Mouse (Mus musculus) liver, embryonic 14.5 days (tissue): ENCODE results near the gene Afg1l. TPM values are rescaled to one million over a fixed set of nuclear protein-coding genes. Genes with fewer than 3 reads are reported as not detected.

Experiments
- ATAC-seq: fragments of 200-750 bp; cut with Nextera tagmentation; 2 replicates; pipeline ENCODE4 v1.8.0; 2017; ENCODE audit warnings: moderate number of reproducible peaks, mild to moderate bottlenecking, moderate library complexity; ENCODE audit not compliant: insufficient read depth
- DNase-seq, 3 experiments: peaks; one replicate each; pipeline ENCODE4 v3.0.0-alpha.2; 2012 to 2013; ENCODE audit warnings: low read depth in 3 of 3, low spot score in 3 of 3
- H3K27ac ChIP-seq: fragments of 300-500 bp; sonication (generic); 2 replicates; pipeline ENCODE4 v1.5.1; 2014; ENCODE audit warnings: moderate library complexity, mild to moderate bottlenecking, control low read depth, inconsistent platforms
- H3K27me3 ChIP-seq: fragments of 300-500 bp; sonication (generic); 2 replicates; pipeline ENCODE4 v1.6.1; 2014; ENCODE audit warnings: mild to moderate bottlenecking, low read length, moderate library complexity; ENCODE audit not compliant: control insufficient read depth, insufficient read depth
- H3K36me3 ChIP-seq: fragments of 300-500 bp; sonication (generic); replicated peaks from 2 replicates; pipeline ENCODE4 v1.6.1; 2014; ENCODE audit warnings: low read depth; ENCODE audit not compliant: control insufficient read depth, insufficient read depth
- H3K4me1 ChIP-seq, 2 experiments: fragments of 200-500 bp in 1 of 2; fragments of 300-500 bp in 1 of 2; sonication (generic) in 1 of 2; replicated peaks; 2 replicates each; pipeline ENCODE4 v1.6.1; 2012 to 2014; ENCODE audit warnings: antibody characterized with exemption in 1 of 2, inconsistent platforms in 1 of 2, low read length in 1 of 2; ENCODE audit not compliant: control insufficient read depth in 2 of 2, insufficient read depth in 2 of 2
- H3K4me2 ChIP-seq: fragments of 300-500 bp; sonication (generic); 2 replicates; pipeline ENCODE4 v1.6.1; 2014; ENCODE audit warnings: low read depth, mild to moderate bottlenecking, control low read depth, moderate library complexity
- H3K4me3 ChIP-seq, 2 experiments: fragments of 200-500 bp in 1 of 2; fragments of 300-500 bp in 1 of 2; sonication (generic) in 1 of 2; 2 replicates each; pipeline ENCODE4 v1.5.1; 2012 to 2014; ENCODE audit warnings: low read depth in 2 of 2, low read length in 2 of 2, mild to moderate bottlenecking in 2 of 2, control low read depth in 1 of 2, inconsistent platforms in 1 of 2, moderate library complexity in 1 of 2; ENCODE audit not compliant: insufficient read depth in 1 of 2
- H3K9ac ChIP-seq: fragments of 300-500 bp; sonication (generic); replicated peaks from 2 replicates; pipeline ENCODE4 v1.6.1; 2014; ENCODE audit warnings: mild to moderate bottlenecking, control low read depth, moderate library complexity
- H3K9me3 ChIP-seq: fragments of 300-500 bp; sonication (generic); 2 replicates; pipeline ENCODE4 v1.6.1; 2016; ENCODE audit warnings: low read length, mixed read lengths; ENCODE audit not compliant: control insufficient read depth
- CTCF ChIP-seq: IDR thresholded peaks from 2 replicates; pipeline ENCODE4 v1.5.1; 2016; ENCODE audit warnings: antibody characterized with exemption, low read depth, control low read depth
- EP300 ChIP-seq: IDR thresholded peaks from 2 replicates; pipeline ENCODE4 v1.6.1; 2016; ENCODE audit warnings: antibody characterized with exemption, low read depth
- WGBS: fragments of 180-500 bp; shearing (Covaris S2); extraction: QIAGEN DNeasy Blood & Tissue Kit; methylation state at CpG from one replicate; pipeline ENCODE4 v1.1.7; 2014; ENCODE audit not compliant: insufficient replicate concordance; 5-methylcytosine and 5-hydroxymethylcytosine counted together
- polyA plus RNA-seq, 2 experiments: library from polyadenylated mRNA; depleted of rRNA in 1 of 2; stranded (reverse) in 1 of 2; unstranded in 1 of 2; fragments of >200 nt; fragmentation: Nextera tagmentation in 1 of 2; extraction: Ambion mirVana in 1 of 2; gene quantifications; 2 replicates each; pipeline versions ENCODE4 v1.2.1 to v1.2.3; 2012 to 2014

The Afg1l gene
- polyA plus RNA-seq, 2 experiments, result 1.8 to 2.2 TPM

GRCm38 (mm10) chr10:42518363-42518762 is 40.0 kb upstream of the Afg1l start:
- TF ChIP-seq CTCF (no peak), EP300 (peak; percentile 80)
- Histone ChIP-seq H3K4me2 (peak overlapping the region; percentile 48), H3K9ac (peak overlapping the region; percentile 52), H3K4me3 (no peak overlapping the region), H3K27me3 (no peaks in the 10 kb centered on the region), H3K27ac (peak overlapping the region; percentile 56), H3K4me1 (peaks cover 56% of the 10 kb centered on the region in 2 experiments), H3K9me3 (no peaks in the 10 kb centered on the region), H3K36me3 (peaks cover 5% of the 10 kb centered on the region)
- DNase-seq (no peak), ATAC-seq (peak; percentile 78)
- 14% methylated on average over 8 of the region's 8 CpGs for WGBS

GRCm38 (mm10) chr10:42514125-42514524 is 35.8 kb upstream of the Afg1l start:
- Histone ChIP-seq H3K27ac (no peak overlapping the region), H3K36me3 (peaks cover 7% of the 10 kb centered on the region), H3K9me3 (no peaks in the 10 kb centered on the region), H3K27me3 (no peaks in the 10 kb centered on the region), H3K4me2 (no peak overlapping the region), H3K9ac (no peak overlapping the region; the same call in 1 of the 2 replicates), H3K4me1 (peaks cover 58 to 64% of the 10 kb centered on the region in 2 experiments), H3K4me3 (no peak overlapping the region)
- DNase-seq (no peak), ATAC-seq (no peak)
- no peak for TF ChIP-seq EP300
- TF ChIP-seq CTCF, result peak; percentile 51

- H3K36me3 ChIP-seq, result peaks cover 19% of the 10 kb centered on the region
- DNase-seq (peak; percentile 69 to 77 (median 75)), ATAC-seq (peak; percentile 91)
- H3K4me1 ChIP-seq, result peaks cover 38 to 46% of the 10 kb centered on the region in 2 experiments
- H3K4me2 ChIP-seq, result peak overlapping the region; percentile 67
- H3K27me3 ChIP-seq, result no peaks in the 10 kb centered on the region
- H3K9ac ChIP-seq, result peak overlapping the region; percentile 21; the same call in 1 of the 2 replicates
- TF ChIP-seq EP300 (peak; percentile 63), CTCF (no peak)
- H3K4me3 ChIP-seq, result 0 out of 4 replicates have a peak overlapping the region, but pooled peaks of 1 of the 2 experiments have one; percentile 14
- H3K9me3 ChIP-seq, result no peaks in the 10 kb centered on the region
- peak overlapping the region; percentile 87 for H3K27ac ChIP-seq
- WGBS, result 13% methylated on average over 6 of the region's 6 CpGs
These were observed 33.1 kb upstream of the Afg1l start for GRCm38 (mm10) chr10:42511184-42512135.

GRCm38 (mm10) chr10:42510141-42510540 is 31.8 kb upstream of the Afg1l start:
- H3K36me3 ChIP-seq, result peaks cover 21% of the 10 kb centered on the region
- DNase-seq (no peak), ATAC-seq (no peak)
- WGBS, result 60% methylated on average over 6 of the region's 6 CpGs
- no peak overlapping the region for H3K4me2 ChIP-seq
- peak overlapping the region; percentile 87; the same call in 1 of the 2 replicates for H3K27ac ChIP-seq
- H3K9ac ChIP-seq, result no peak overlapping the region
- no peaks in the 10 kb centered on the region for H3K27me3 ChIP-seq
- H3K9me3 ChIP-seq, result no peaks in the 10 kb centered on the region
- TF ChIP-seq CTCF (peak; percentile 68), EP300 (no peak)
- peaks cover 38 to 49% of the 10 kb centered on the region in 2 experiments for H3K4me1 ChIP-seq
- no peak overlapping the region for H3K4me3 ChIP-seq

- ATAC-seq, result no peak
- peak overlapping the region; percentile 51 for H3K9ac ChIP-seq
- peak overlapping the region; percentile 33; the same call in 1 of the 2 replicates for H3K27ac ChIP-seq
- no peak for TF ChIP-seq EP300
- TF ChIP-seq CTCF, result peak; percentile 28; the same call in 1 of the 2 replicates
- H3K4me1 ChIP-seq, result peaks cover 24 to 35% of the 10 kb centered on the region in 2 experiments
- H3K36me3 ChIP-seq, result peaks cover 17% of the 10 kb centered on the region
- peak overlapping the region in 1 of 2 experiments; percentile 97; a peak in 2 of 4 replicates for H3K4me3 ChIP-seq
- no peaks in the 10 kb centered on the region for H3K27me3 ChIP-seq
- 56% methylated on average over 10 of the region's 10 CpGs for WGBS
- no peak for DNase-seq
- H3K4me2 ChIP-seq, result peak overlapping the region; percentile 88
- no peaks in the 10 kb centered on the region for H3K9me3 ChIP-seq
These were observed 25.8 kb upstream of the Afg1l start for GRCm38 (mm10) chr10:42504096-42504710.
